Mouse (Mus musculus) liver, embryonic 14.5 days (tissue): ENCODE measurements around the gene Slc6a13.

ENCODE experiments used
- CTCF ChIP-seq: IDR thresholded peaks from 2 replicates; pipeline ENCODE4 v1.5.1; 2016; ENCODE audit warnings: antibody characterized with exemption, low read depth, control low read depth
- EP300 ChIP-seq: IDR thresholded peaks from 2 replicates; pipeline ENCODE4 v1.6.1; 2016; ENCODE audit warnings: antibody characterized with exemption, low read depth

DNA sequence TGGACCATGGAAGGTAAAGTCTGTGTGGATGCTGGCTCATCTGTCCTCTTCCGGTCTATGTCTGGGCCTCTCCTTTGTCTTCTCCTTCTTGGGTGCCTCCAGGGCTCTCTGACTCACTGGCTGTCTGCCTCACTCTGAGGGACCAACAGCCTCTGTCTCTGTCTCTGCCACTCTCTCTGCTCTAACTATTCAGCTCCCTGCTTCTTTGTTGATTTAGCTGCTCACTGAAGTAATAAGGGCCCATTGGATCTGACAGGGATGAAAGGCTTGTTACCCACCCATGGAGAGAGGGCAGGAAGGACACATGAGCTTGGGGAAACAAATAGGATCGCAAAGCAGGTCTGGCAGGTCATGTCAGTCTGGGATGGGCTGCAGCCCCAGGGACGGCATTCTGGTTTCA is 67.1 kb downstream of the Slc6a13 start:
- TF ChIP-seq EP300 = no peak
- TF ChIP-seq CTCF = no peak
